Mouse (Mus musculus) kidney, adult 2 months (tissue): ENCODE data around the gene Il31ra.

Experiments used
- CTCF ChIP-seq: fragments of 200-500 bp; conservative IDR thresholded peaks from 2 replicates; pipeline ENCODE4 v1.5.1; 2011; ENCODE audit warnings: low read depth, mild to moderate bottlenecking, control low read depth, low read length, moderate library complexity, mixed read lengths; ENCODE audit not compliant: insufficient read depth, insufficient read length
- POLR2A ChIP-seq: fragments of 200-500 bp; IDR thresholded peaks from one replicate; pipeline ENCODE4 v1.6.1; 2011; ENCODE audit warnings: low read depth, low read length, control low read depth

- TF ChIP-seq POLR2A, result no peak
- TF ChIP-seq CTCF, result no peak
Measured at GRCm38 (mm10) chr13:112514546-112514945, 79.6 kb downstream of the Il31ra start.
